Mouse (Mus musculus): ENCODE measurements around the gene Rnf7. TPM values are rescaled to one million over a fixed set of nuclear protein-coding genes. Genes with fewer than 3 reads are reported as not detected.
"Not testable (repeated sequence)": the region's sequence is repeated elsewhere in the genome, so short reads cannot be mapped to it uniquely, and the experiment has no call there.

Rnf7 gene
- polyA plus RNA-seq (2015; fragmentation: Nextera tagmentation; extraction: Ambion mirVana): 200 and 209 TPM in 2 replicates

GRCm38 (mm10) chr9:96478071-96478888 is at the start of gene Rnf7:
TSS of gene Rnf7 (minus strand) at chr9:96478675.
- no peaks in the 10 kb centered on the region for H3K36me3 ChIP-seq
- H3K9me3 ChIP-seq: no peaks in the 10 kb centered on the region
- H3K27me3 ChIP-seq: no peaks in the 10 kb centered on the region
- H3K4me2 ChIP-seq: peak within 1 kb of the TSS; percentile 68
- under 1% methylated on average over 74 of the region's 74 CpGs for WGBS
- H3K4me1 ChIP-seq: peaks cover 11% of the 10 kb centered on the region
- peak; percentile 98 for ATAC-seq (ENCODE audit: borderline replicate concordance, extremely low read depth, low FRiP score, low TSS enrichment)
- peak within 1 kb of the TSS; percentile 76 for H3K4me3 ChIP-seq
- peak within 1 kb of the TSS; percentile 89 for H3K27ac ChIP-seq
- peak within 1 kb of the TSS; percentile 77 for H3K9ac ChIP-seq

DNA sequence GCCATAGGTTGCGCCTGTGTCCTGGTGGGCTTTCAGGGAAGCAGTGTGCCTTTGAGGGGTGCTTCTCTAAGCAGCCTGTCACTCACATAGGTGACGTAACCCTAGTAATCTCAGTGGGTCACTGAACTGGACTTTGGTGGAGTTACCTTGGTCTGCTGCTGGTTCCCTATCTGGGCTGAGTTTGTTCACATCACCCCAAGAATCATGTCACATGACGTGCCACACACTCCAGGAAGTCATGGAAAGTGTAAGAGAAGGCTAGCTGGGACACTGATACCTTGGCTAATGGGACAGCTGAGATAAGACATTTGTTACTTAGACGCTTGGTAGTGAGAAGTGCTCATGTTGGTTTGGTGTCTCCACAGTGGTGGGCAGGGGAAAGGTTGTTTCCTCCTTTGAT is 47.5 kb upstream of the Rnf7 start:
- Histone ChIP-seq H3K4me3 (no peak overlapping the region), H3K4me1 (peaks cover 13% of the 10 kb centered on the region), H3K36me3 (no peaks in the 10 kb centered on the region), H3K9ac (no peak overlapping the region), H3K4me2 (no peak overlapping the region), H3K27me3 (no peaks in the 10 kb centered on the region), H3K9me3 (no peaks in the 10 kb centered on the region), H3K27ac (no peak overlapping the region)
- no peak for ATAC-seq (ENCODE audit: borderline replicate concordance, extremely low read depth, low FRiP score, low TSS enrichment)
- 77% methylated on average over 4 of the region's 4 CpGs for WGBS

DNA sequence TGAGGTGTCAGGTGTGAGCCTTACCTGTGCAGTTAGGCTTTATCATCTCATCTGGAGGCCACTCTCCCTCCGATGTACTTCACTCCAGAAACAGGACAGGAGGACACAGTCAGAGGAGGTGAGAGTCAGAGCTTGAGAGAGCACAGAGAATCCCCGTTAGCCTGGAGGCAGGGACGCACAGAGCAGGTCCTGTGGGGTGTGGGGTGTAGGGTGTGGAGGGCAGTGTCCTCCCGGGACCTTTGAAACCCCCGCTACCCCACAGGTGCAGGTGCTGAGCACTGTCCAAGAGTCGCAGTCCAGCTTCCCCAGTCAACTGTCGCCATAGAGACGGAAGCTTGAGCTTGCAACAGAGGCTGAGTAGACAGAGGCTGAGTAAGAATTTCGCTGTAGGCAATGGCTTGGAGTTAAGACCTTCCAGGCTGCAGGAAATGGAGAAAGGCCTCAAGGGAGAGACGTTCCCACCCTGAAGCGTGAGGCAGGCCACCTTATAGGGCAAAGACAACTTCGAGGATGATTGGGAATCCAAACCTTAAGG is 46.6 kb upstream of the Rnf7 start, which contains the start of gene Gm28729:
TSS of gene Gm28729 (minus strand) at position 293 of the 535 bp plus-strand sequence.
- H3K27ac ChIP-seq: no peak within 1 kb of the TSS
- peaks cover 3% of the 10 kb centered on the region for H3K4me1 ChIP-seq
- 0 out of 2 replicates have a peak, but pooled peaks have one; percentile 35 for ATAC-seq (ENCODE audit: borderline replicate concordance, extremely low read depth, low FRiP score, low TSS enrichment)
- H3K9me3 ChIP-seq: no peaks in the 10 kb centered on the region
- H3K4me2 ChIP-seq: no peak within 1 kb of the TSS
- H3K9ac ChIP-seq: no peak within 1 kb of the TSS
- 43% methylated on average over 12 of the region's 12 CpGs for WGBS
- H3K4me3 ChIP-seq: no peak within 1 kb of the TSS
- H3K27me3 ChIP-seq: no peaks in the 10 kb centered on the region
- no peaks in the 10 kb centered on the region for H3K36me3 ChIP-seq

- Histone ChIP-seq H3K27ac (no peak overlapping the region), H3K4me3 (no peak overlapping the region)
Measured at GRCm38 (mm10) chr9:96523148-96523547, 44.7 kb upstream of the Rnf7 start.

DNA sequence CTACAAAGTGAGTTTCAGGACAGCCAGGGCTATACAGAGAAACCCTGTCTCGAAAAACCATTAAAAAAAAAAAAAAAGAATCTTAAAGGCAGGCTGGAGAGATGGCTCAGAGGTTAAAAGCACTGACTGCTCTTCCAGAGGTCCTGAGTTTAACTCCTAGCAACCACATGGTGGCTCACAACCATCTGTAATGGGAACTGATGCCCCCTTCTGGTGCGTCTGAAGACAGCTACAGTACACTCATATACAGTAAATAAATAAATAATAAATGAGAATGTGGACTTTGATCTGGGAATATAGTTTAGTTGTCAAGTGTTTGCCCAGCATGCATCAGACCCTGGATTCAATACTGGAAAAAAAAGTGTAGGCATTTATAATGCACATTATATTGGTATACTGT is 43.1 kb upstream of the Rnf7 start:
- not testable (repeated sequence) for H3K36me3 ChIP-seq; H3K9me3 ChIP-seq; H3K27me3 ChIP-seq; H3K27ac ChIP-seq; H3K9ac ChIP-seq; ATAC-seq (ENCODE audit: borderline replicate concordance, extremely low read depth, low FRiP score, low TSS enrichment); H3K4me1 ChIP-seq; H3K4me2 ChIP-seq; H3K4me3 ChIP-seq
- 77% methylated on average over 2 of the region's 2 CpGs for WGBS

More at GRCm38 (mm10) chr9:96523148-96523547, 44.7 kb upstream of the Rnf7 start:
- WGBS: 84% methylated on average over 5 of the region's 5 CpGs
- H3K4me2 ChIP-seq: no peak overlapping the region
- no peak for ATAC-seq (ENCODE audit: borderline replicate concordance, extremely low read depth, low FRiP score, low TSS enrichment)
- no peak overlapping the region for H3K9ac ChIP-seq
- H3K4me1 ChIP-seq: no peaks in the 10 kb centered on the region
- H3K9me3 ChIP-seq: no peaks in the 10 kb centered on the region
- H3K36me3 ChIP-seq: no peaks in the 10 kb centered on the region
- no peaks in the 10 kb centered on the region for H3K27me3 ChIP-seq

- Histone ChIP-seq H3K4me2 (no peak overlapping the region), H3K9me3 (no peaks in the 10 kb centered on the region), H3K27ac (no peak overlapping the region), H3K9ac (no peak overlapping the region), H3K36me3 (no peaks in the 10 kb centered on the region), H3K4me3 (no peak overlapping the region), H3K27me3 (no peaks in the 10 kb centered on the region), H3K4me1 (no peaks in the 10 kb centered on the region)
- ATAC-seq (ENCODE audit: borderline replicate concordance, extremely low read depth, low FRiP score, low TSS enrichment): no peak
- 31% methylated on average over 4 of the region's 4 CpGs for WGBS
Measured at GRCm38 (mm10) chr9:96517429-96517828, 39.0 kb upstream of the Rnf7 start.

DNA sequence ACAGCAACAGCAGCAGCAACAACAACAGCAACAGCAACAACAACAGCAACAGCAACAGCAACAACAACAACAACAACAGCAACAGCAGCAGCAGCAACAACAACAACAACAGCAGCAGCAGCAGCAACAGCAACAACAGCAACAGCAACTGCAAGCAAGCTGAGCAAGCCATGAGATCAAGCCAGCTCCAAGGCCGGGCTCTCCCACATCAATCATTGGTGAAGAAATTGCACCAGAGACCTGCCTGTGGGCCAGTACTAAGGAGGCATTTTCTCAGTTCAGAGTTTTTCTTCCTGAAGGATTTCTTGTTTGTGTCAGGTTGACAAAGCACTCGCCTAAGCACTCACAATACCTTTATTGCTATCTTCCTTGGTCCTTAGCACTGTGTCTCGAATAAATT is 38.3 kb upstream of the Rnf7 start:
- Histone ChIP-seq H3K36me3 (no peaks in the 10 kb centered on the region), H3K27me3 (no peaks in the 10 kb centered on the region), H3K4me3 (no peak overlapping the region), H3K4me1 (no peaks in the 10 kb centered on the region), H3K4me2 (no peak overlapping the region), H3K9me3 (no peaks in the 10 kb centered on the region), H3K9ac (no peak overlapping the region), H3K27ac (no peak overlapping the region)
- no peak for ATAC-seq (ENCODE audit: borderline replicate concordance, extremely low read depth, low FRiP score, low TSS enrichment)
- WGBS: 54% methylated on average over 3 of the region's 3 CpGs

DNA sequence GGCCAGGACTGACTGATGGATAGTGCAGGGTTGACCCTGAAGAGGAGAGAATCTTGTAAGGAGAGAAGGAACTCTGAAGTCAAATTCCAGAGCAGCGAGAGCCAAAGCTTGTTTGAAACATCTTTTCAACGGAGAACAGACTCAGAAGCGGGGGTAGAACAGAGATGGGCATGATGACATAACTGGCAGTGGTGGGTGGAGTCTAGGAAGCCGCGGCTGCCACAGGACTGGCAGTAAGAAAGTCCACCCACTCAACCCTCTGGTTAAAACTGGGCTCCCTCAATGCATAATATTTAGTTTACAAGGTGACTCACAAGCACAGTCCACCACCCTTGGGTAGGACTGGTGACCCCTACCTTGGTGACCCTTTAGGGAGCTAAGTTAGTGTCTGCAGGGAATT is 37.3 kb upstream of the Rnf7 start:
- H3K4me1 ChIP-seq: no peaks in the 10 kb centered on the region
- no peak overlapping the region for H3K27ac ChIP-seq
- ATAC-seq (ENCODE audit: borderline replicate concordance, extremely low read depth, low FRiP score, low TSS enrichment): no peak
- no peak overlapping the region for H3K4me3 ChIP-seq
- 79% methylated on average over 5 of the region's 5 CpGs for WGBS
- H3K9ac ChIP-seq: no peak overlapping the region
- no peaks in the 10 kb centered on the region for H3K36me3 ChIP-seq
- no peaks in the 10 kb centered on the region for H3K27me3 ChIP-seq
- no peaks in the 10 kb centered on the region for H3K9me3 ChIP-seq
- no peak overlapping the region for H3K4me2 ChIP-seq

- Histone ChIP-seq H3K9me3 (no peaks in the 10 kb centered on the region), H3K27me3 (no peaks in the 10 kb centered on the region), H3K36me3 (no peaks in the 10 kb centered on the region), H3K4me1 (no peaks in the 10 kb centered on the region), H3K4me3 (no peak overlapping the region), H3K9ac (no peak overlapping the region), H3K27ac (no peak overlapping the region), H3K4me2 (no peak overlapping the region)
- 64% methylated on average over 5 of the region's 5 CpGs for WGBS
- no peak for ATAC-seq (ENCODE audit: borderline replicate concordance, extremely low read depth, low FRiP score, low TSS enrichment)
Measured at GRCm38 (mm10) chr9:96514278-96514677, 35.8 kb upstream of the Rnf7 start.

GRCm38 (mm10) chr9:96506011-96506498 is 27.6 kb upstream of the Rnf7 start:
- ATAC-seq (ENCODE audit: borderline replicate concordance, extremely low read depth, low FRiP score, low TSS enrichment): no peak
- Histone ChIP-seq H3K9me3 (no peaks in the 10 kb centered on the region), H3K4me2 (peak overlapping the region; percentile 24; the same call in 1 of the 2 replicates), H3K27me3 (no peaks in the 10 kb centered on the region), H3K9ac (no peak overlapping the region), H3K4me1 (0 out of 2 replicates have a peak, but pooled peaks cover 5% of the 10 kb centered on the region), H3K4me3 (no peak overlapping the region), H3K36me3 (no peaks in the 10 kb centered on the region), H3K27ac (no peak overlapping the region)
- 7% methylated on average over 10 of the region's 10 CpGs for WGBS

- 92% methylated on average over 4 of the region's 4 CpGs for WGBS
- H3K27ac ChIP-seq: no peak overlapping the region
Measured at GRCm38 (mm10) chr9:96505156-96505555, 26.7 kb upstream of the Rnf7 start.

More at GRCm38 (mm10) chr9:96505156-96505555, 26.7 kb upstream of the Rnf7 start:
- Histone ChIP-seq H3K9ac (no peak overlapping the region), H3K4me1 (0 out of 2 replicates have a peak, but pooled peaks cover 5% of the 10 kb centered on the region), H3K4me2 (no peak overlapping the region), H3K4me3 (no peak overlapping the region), H3K36me3 (no peaks in the 10 kb centered on the region), H3K27me3 (no peaks in the 10 kb centered on the region), H3K9me3 (no peaks in the 10 kb centered on the region)
- no peak for ATAC-seq (ENCODE audit: borderline replicate concordance, extremely low read depth, low FRiP score, low TSS enrichment)
